Mouse (Mus musculus) urinary bladder, postnatal 10 days (tissue): ENCODE data around the gene Cdc14a.

Experiments used
- DNase-seq: peaks from one replicate; pipeline ENCODE4 v3.0.0; 2022; ENCODE audit warnings: low spot score

Cdc14a gene

DNA sequence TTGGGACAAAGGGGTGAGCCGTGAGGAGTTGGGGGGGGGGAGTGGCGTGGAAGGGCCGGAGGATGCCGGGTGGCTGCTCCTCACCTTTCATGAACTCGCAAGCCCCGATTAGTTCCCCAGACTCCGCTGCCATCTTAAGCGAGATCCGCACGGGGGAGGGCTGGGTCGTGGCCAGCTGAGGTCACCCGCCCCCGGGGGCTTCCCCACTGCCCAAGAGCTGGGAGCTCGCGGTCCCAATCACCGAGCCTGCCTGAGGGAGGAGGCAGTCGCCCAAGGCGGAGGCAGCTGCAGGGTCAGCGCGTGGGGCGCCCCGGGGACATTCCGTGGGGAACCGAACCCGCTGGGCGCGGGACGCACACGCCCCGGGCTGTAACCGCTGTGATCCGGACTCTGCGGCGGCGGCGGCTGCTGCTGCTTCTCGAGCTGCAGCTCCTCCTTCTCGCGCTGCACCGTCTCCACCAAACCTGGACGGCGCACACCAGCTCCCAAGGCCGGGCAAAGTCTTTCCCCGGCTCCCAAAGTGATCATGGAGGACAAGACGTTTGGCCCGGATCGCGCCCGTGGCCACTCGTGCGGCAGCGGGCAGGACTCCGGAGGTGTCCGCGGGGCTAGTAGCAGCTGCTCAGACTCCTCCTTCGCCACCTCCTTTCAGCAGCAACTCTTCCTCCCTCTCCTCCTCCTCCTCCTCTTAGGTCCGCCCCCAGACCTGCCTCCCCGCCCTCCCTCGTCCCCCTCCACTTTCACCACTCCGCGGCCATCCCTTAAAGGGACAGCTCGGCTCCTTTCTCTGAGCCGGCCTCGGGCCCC is at the start of gene Cdc14a:
Gene Cdc14a (minus strand): TSS at position 680 of the 807 bp plus-strand sequence.
- peak; percentile 31 for DNase-seq

GRCm38 (mm10) chr3:116465709-116466108 is 41.9 kb upstream of the Cdc14a start:
- DNase-seq: no peak

DNA sequence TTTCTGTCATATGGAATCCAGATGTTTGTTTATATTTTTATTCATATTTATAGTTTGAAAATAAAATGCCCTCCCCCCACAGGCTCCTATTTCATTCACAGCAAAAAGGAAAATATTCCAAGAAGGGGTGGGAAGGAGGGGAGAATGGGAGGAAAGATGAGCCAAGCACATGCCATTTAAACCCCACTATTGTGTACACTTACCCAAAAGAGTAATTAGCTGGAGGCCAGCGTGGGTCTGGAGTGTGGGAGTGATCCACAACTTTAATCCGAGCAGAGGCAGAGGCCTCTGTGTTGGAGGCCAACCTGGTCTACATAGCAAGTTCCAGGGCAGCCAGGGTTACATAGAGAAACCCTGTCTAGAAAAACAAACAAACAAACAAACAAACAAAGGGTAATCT is 40.5 kb upstream of the Cdc14a start:
- DNase-seq: no peak

DNA sequence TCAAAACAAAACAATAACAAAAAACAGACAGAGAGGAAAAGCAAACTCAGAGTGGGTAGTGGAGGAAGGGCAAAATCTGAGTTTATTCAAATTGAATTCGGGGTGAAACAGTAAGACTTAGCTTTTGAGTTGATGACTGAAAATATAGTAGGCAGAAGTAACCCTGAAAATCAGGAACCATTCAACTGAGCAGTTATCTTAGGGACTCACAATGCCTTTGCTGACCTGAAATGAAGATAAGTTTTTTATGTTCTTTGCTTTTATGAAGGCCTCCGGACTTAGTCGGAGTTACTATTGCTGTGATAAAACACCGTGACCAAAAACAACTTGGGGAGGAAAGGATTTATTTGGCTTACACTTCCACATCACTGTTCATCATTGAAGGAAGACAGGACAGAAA is 37.2 kb upstream of the Cdc14a start:
- no peak for DNase-seq

DNA sequence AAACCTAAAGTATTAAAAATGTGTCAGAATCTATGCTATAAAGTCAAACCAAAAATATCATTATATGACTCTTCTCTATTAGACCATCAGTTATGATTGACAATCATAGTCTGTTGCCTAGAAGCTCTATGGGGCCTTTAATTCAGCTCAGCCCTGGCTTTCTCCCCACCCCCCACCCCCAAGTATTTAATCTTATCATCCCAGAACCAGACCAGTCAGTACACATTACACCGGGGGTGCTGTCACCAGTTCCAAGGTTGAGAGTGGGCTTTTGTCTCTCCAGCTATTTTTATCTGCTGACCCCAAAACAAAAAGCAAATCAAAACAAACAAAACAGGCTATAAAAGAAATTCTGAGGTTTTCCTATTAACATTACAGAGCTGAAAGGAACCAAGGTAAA is 30.7 kb upstream of the Cdc14a start:
- DNase-seq: no peak

DNA sequence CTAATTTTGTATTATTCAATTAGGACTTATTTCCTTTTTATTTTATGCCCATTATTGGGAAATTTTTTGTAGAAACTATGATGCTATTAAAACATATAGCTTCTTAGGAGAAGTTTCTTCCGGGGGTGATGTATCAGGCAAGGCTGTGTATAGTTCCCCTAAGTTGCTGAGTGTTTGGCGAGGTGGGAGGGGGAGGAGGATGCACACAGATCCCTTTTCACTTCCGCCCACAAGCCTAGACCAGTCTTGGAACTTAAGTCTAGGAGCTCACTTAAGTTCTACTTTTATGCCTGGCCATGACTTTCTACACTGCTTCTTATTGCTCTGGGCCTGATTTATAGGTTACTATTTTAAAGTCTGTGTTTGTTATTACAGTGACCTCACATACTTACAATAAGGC is 26.9 kb upstream of the Cdc14a start:
- no peak for DNase-seq

GRCm38 (mm10) chr3:116444327-116444726 is 20.5 kb upstream of the Cdc14a start:
- no peak for DNase-seq

DNA sequence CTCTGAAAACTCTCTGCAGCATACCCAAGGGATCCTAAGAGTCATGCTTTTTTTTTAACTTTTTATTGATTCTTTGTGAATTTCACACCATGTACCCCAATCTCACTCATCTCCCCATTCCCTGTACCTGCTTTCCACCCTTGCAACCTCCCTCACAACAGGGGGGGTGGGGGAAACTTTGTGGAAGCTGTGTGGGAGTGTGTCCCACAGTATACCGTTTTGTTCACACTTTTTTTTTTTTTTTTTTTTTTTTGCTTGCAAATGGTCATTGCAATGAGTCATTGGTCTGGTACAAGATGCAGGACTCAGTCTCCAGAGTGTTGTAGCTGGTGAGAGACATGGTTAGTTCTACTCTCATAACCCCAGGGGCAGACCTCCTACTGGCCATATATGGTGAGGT is 19.0 kb upstream of the Cdc14a start:
- no peak for DNase-seq

DNA sequence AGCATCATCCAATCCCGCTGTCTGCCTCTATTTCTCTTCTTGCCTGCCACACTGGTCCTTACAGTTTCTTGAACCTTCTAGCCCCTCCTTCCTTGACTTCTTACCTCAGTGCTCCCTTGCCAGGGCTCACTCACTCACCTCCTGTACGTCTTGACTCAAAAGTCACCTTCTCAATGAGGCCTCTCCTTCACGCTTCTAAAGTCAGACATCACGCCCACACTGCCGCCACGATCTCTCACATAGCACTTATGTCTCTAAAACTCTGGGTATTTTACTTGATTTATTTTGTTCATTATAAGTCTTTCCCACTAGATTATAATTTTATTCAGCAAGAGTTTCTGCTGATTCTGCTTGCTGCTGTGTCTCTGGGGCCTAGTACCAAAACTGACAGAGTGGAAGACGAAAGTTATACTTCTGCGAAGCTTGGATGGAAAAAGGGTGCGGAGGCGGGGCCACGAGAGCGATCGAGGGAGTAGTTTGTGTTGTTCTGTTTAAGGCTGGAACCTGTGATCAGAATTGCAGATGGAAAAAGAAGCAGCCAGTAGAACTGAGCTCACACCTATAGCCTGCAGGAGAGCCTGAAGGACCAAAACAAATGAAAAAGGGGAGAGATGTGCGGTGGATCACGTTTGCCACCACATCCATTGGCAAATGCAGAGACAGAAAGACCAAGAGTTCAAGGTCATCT is 17.8 kb upstream of the Cdc14a start:
- DNase-seq: no peak

GRCm38 (mm10) chr3:116440066-116440997 is 16.5 kb upstream of the Cdc14a start:
- DNase-seq: no peak

GRCm38 (mm10) chr3:116436811-116437601 is 13.2 kb upstream of the Cdc14a start:
- DNase-seq: no peak

- DNase-seq: no peak
Measured at GRCm38 (mm10) chr3:116436113-116436512, 12.3 kb upstream of the Cdc14a start.

DNA sequence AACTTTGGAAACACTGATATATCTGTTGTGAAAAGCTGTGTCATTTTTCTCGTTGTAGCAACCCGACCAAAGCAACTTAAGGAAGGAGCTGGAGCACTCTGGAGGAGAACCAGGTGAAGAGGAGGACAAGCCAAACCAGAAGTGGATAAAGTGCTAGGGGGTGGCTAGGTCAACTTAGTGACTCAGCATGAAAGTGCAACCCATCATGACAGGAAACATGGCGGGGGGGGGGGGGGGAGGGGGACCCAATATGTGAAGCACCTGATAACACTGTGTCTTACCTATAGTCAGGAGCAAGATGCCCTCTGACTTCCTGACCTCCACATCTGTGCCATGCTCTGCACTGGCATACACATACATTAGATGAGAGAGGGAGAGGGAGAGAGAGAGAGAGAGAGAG is 10.9 kb upstream of the Cdc14a start:
- no peak for DNase-seq

- DNase-seq: no peak
Measured at GRCm38 (mm10) chr3:116425901-116426300, 2.1 kb upstream of the Cdc14a start.

GRCm38 (mm10) chr3:116424973-116425284 is 1.1 kb upstream of the Cdc14a start:
- no peak for DNase-seq

- no peak for DNase-seq
Measured at GRCm38 (mm10) chr3:116424160-116424972, 534 bp upstream of the Cdc14a start.

DNA sequence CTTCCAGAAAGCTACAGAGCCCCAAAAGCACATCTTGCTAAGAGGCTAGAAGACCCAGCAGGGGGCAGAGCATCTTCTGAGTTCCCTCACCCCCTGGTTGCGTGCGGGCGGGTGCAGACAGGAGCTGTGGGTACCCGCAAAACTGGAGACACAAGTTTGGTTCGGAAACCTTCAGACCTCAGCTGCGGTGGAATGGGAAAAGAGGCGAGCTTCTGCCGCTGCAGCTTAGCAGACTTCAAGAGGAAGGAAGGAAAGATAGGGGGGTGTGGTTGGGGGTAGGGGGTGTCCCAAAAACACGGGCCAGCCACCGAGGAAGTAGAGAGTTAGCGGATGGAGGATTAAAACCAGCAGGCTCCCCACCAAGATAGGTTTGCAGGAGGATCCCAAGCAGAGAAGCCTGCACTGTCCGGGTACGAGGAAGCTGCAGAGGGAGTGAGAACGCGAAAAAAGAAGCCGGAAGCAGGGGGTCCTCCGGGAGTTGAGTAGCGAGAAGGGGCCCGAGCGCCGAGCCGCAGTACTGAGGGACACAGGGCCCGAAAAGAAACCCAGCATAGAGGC is 958 bp downstream of the Cdc14a start:
- no peak for DNase-seq

DNA sequence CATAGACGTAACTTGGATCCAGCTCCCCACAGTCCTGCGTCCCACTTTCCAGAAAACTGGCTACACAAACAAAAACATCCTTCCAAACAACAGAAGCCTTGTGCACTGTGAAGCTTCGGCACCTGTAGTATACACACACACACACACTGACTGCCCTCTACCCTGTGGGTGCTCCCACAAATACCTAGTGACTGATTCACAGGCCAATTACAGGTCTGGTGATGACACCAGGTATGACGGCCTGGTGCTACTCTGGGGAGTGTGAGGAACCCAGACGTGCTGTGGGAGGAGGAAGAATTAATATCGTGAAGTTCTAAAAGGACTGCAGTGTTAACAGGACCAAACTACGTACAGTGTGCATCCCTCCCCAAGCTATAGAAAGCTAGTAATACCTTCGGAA is 1.8 kb downstream of the Cdc14a start:
- DNase-seq: no peak

GRCm38 (mm10) chr3:116421121-116421520 is 2.7 kb downstream of the Cdc14a start:
- no peak for DNase-seq

DNA sequence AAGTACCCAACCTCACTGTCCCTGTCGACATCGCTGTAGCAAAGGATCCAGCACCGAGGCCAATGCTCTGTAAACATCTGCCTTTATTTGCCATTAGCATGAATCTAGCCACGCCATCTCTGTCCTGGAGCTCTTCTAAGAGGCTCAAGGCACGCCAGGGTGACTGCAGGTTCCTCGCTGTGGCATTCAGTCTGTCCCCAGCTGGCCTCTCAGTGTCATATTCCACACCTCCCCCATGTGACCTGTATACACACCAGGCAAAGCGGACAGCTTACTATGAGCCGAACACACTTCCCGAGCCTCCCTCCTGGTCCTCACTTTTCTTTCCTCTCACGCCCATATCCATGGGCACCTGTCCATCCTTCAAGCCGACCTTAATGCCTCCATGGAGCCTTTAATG is 4.0 kb downstream of the Cdc14a start:
- DNase-seq: no peak

DNA sequence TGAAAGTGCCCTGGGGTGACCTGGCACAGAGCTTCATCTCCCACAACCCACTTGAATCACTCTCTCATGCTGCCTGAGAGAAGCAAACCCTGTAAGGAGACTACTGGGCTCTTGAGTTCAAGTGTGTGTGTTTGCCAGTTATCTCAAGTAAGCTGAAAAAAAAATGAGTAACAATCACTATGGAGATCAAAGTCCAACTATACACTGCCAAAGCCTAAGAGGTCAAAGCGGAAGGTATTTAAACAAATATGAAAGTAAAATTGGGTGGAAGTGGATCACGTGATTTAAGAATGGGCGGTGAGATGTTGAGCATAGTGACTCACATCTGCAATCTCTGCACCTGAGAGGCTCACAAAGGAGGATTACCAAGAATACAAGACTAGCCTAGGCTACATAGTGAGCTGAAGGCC is 9.4 kb downstream of the Cdc14a start:
- no peak for DNase-seq
